Mouse (Mus musculus): ENCODE data around the gene Col15a1. TPM values are rescaled to one million over a fixed set of nuclear protein-coding genes. Genes with fewer than 3 reads are reported as not detected.

Gene Col15a1
- polyA plus RNA-seq, 1 experiment = 3.5 TPM

DNA sequence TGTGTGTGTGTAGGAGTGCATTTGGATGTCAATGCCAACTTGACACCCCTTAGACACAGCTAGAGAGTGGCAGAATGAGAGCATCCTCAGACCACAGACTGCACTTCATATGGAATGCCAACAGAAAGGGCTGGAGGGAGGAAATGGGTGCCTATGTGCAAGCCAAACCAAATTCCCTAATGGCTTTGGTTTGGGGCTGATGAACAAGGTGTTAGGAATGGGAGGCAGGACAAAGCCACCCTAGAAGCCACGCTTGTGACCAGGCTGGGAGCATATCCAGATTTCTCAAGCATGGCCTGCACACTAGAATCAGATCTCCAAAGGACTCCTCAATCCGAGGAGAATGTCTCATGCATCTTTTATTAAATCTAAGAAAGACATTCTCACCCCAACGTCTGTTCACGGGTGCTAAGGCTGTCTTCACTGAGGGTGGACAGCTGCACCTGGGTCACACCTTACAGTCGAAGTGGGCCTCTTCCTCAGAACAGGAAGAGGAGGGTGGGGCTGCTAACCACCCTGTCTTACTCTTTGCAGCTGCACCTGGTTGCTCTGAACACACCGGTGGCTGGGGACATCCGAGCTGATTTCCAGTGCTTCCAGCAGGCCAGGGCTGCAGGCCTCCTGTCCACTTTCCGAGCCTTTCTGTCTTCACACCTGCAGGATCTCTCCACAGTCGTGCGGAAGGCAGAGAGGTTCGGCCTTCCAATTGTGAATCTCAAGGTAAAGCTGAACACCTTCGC is 102.1 kb downstream of the Col15a1 start:
- no peak for TF ChIP-seq CTCF (IDR thresholded peaks at IDR 0.05; ENCODE audit: extremely low read depth, insufficient read depth, insufficient read length, insufficient replicate concordance)
- no peak for TF ChIP-seq POLR2A (IDR thresholded peaks at IDR 0.05; ENCODE audit: low read depth, low read length)
- 55% methylated on average over 12 of the region's 12 CpGs for WGBS
- H3K27me3 ChIP-seq (ENCODE audit: control insufficient read depth, insufficient read depth, low read length) = no peaks in the 10 kb centered on the region
- no peak overlapping the region for H3K4me3 ChIP-seq (ENCODE audit: extremely low read depth, insufficient read depth, insufficient read length)
- H3K27ac ChIP-seq (ENCODE audit: insufficient read depth, low read length) = no peak overlapping the region
- peak in 1 of 2 experiments; percentile 31 for DNase-seq (ENCODE audit: low read depth in 1 of 2, low spot score in 2 of 2)
- H3K4me1 ChIP-seq (ENCODE audit: control insufficient read depth, insufficient read depth, insufficient read length) = peaks cover 27% of the 10 kb centered on the region; the same call in 1 of the 2 replicates
- no peaks in the 10 kb centered on the region for H3K36me3 ChIP-seq (ENCODE audit: control insufficient read depth, insufficient read depth, low read length)

DNA sequence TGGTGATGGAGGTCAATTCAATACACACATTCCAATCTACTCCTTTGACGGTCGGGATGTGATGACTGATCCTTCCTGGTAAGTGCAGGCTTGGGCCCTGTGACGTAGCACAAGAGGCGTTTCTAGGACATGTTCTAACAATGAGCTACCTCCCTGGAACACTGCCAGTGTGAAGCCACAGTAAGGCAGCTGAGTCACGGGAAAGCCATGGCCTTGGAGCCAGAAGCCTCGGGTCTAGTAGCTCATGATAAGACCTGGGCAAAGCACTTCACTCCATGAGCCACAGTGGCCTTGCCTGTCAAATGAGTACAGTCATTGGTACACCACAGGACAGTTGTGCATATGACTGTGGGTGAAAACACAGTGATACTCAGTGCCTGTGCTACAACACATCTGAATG is 102.9 kb downstream of the Col15a1 start:
- no peak overlapping the region for H3K4me3 ChIP-seq (ENCODE audit: extremely low read depth, insufficient read depth, insufficient read length)
- H3K4me1 ChIP-seq (ENCODE audit: control insufficient read depth, insufficient read depth, insufficient read length) = peaks cover 31% of the 10 kb centered on the region; the same call in 1 of the 2 replicates
- no peak for DNase-seq (ENCODE audit: low read depth in 1 of 2, low spot score in 2 of 2)

DNA sequence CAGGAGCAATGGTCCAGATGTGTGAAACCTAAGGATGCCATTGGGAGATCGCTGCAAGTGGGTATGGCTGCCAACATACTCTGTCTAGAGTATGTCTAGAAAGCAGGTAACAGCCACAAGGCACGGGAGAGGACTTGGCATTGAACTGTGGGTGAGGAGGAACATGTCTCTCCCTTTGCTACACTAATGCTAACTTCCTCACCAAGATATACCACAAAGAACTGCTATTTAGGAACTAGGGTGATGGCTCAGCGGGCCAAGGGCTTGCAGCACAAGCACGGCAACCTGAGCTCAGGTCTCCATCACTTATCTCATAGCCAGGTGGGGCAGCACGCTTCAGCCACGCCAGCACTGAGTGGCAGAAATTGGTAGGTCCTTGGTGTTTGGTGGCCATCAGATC is 103.5 kb downstream of the Col15a1 start:
- Histone ChIP-seq H3K4me3 (ENCODE audit: extremely low read depth, insufficient read depth, insufficient read length) (no peak overlapping the region), H3K27me3 (ENCODE audit: control insufficient read depth, insufficient read depth, low read length) (no peaks in the 10 kb centered on the region), H3K4me1 (ENCODE audit: control insufficient read depth, insufficient read depth, insufficient read length) (peaks cover 31% of the 10 kb centered on the region; the same call in 1 of the 2 replicates), H3K36me3 (ENCODE audit: control insufficient read depth, insufficient read depth, low read length) (no peaks in the 10 kb centered on the region), H3K27ac (ENCODE audit: insufficient read depth, low read length) (no peak overlapping the region)
- no peak for DNase-seq (ENCODE audit: low read depth in 1 of 2, low spot score in 2 of 2)
- no peak for TF ChIP-seq CTCF (IDR thresholded peaks at IDR 0.05; ENCODE audit: extremely low read depth, insufficient read depth, insufficient read length, insufficient replicate concordance)
- no peak for TF ChIP-seq POLR2A (IDR thresholded peaks at IDR 0.05; ENCODE audit: low read depth, low read length)
- WGBS = 57% methylated on average over 6 of the region's 6 CpGs

More for the DNA sequence above, 102.9 kb downstream of the Col15a1 start:
- WGBS = 45% methylated on average over 6 of the region's 6 CpGs
- Histone ChIP-seq H3K36me3 (ENCODE audit: control insufficient read depth, insufficient read depth, low read length) (no peaks in the 10 kb centered on the region), H3K27me3 (ENCODE audit: control insufficient read depth, insufficient read depth, low read length) (no peaks in the 10 kb centered on the region), H3K27ac (ENCODE audit: insufficient read depth, low read length) (no peak overlapping the region; the same call in 1 of the 2 replicates)
- TF ChIP-seq POLR2A (IDR thresholded peaks at IDR 0.05; ENCODE audit: low read depth, low read length) = no peak
- TF ChIP-seq CTCF (IDR thresholded peaks at IDR 0.05; ENCODE audit: extremely low read depth, insufficient read depth, insufficient read length, insufficient replicate concordance) = no peak

- H3K27me3 ChIP-seq (ENCODE audit: control insufficient read depth, insufficient read depth, low read length) = no peaks in the 10 kb centered on the region
- 64% methylated on average over 7 of the region's 7 CpGs for WGBS
- H3K4me1 ChIP-seq (ENCODE audit: control insufficient read depth, insufficient read depth, insufficient read length) = peaks cover 31% of the 10 kb centered on the region; the same call in 1 of the 2 replicates
- H3K27ac ChIP-seq (ENCODE audit: insufficient read depth, low read length) = no peak overlapping the region
- no peaks in the 10 kb centered on the region for H3K36me3 ChIP-seq (ENCODE audit: control insufficient read depth, insufficient read depth, low read length)
- no peak for DNase-seq (ENCODE audit: low read depth in 1 of 2, low spot score in 2 of 2)
- TF ChIP-seq POLR2A (IDR thresholded peaks at IDR 0.05; ENCODE audit: low read depth, low read length) (no peak), CTCF (IDR thresholded peaks at IDR 0.05; ENCODE audit: extremely low read depth, insufficient read depth, insufficient read length, insufficient replicate concordance) (no peak)
- H3K4me3 ChIP-seq (ENCODE audit: extremely low read depth, insufficient read depth, insufficient read length) = no peak overlapping the region
Measured at GRCm38 (mm10) chr4:47311929-47312328, 104.0 kb downstream of the Col15a1 start.

GRCm38 (mm10) chr4:47312676-47313075 is 104.7 kb downstream of the Col15a1 start:
- DNase-seq (ENCODE audit: low read depth in 1 of 2, low spot score in 2 of 2) = no peak
- Histone ChIP-seq H3K4me3 (ENCODE audit: extremely low read depth, insufficient read depth, insufficient read length) (no peak overlapping the region), H3K27ac (ENCODE audit: insufficient read depth, low read length) (no peak overlapping the region), H3K4me1 (ENCODE audit: control insufficient read depth, insufficient read depth, insufficient read length) (peaks cover 31% of the 10 kb centered on the region; the same call in 1 of the 2 replicates), H3K27me3 (ENCODE audit: control insufficient read depth, insufficient read depth, low read length) (no peaks in the 10 kb centered on the region), H3K36me3 (ENCODE audit: control insufficient read depth, insufficient read depth, low read length) (no peaks in the 10 kb centered on the region)
- no peak for TF ChIP-seq POLR2A (IDR thresholded peaks at IDR 0.05; ENCODE audit: low read depth, low read length)
- no peak for TF ChIP-seq CTCF (IDR thresholded peaks at IDR 0.05; ENCODE audit: extremely low read depth, insufficient read depth, insufficient read length, insufficient replicate concordance)
- WGBS = 91% methylated on average over 14 of the region's 14 CpGs

- TF ChIP-seq CTCF (IDR thresholded peaks at IDR 0.05; ENCODE audit: extremely low read depth, insufficient read depth, insufficient read length, insufficient replicate concordance) (no peak), POLR2A (IDR thresholded peaks at IDR 0.05; ENCODE audit: low read depth, low read length) (no peak)
- H3K27ac ChIP-seq (ENCODE audit: insufficient read depth, low read length) = no peak overlapping the region
- no peak for DNase-seq (ENCODE audit: low read depth in 1 of 2, low spot score in 2 of 2)
- no peaks in the 10 kb centered on the region for H3K36me3 ChIP-seq (ENCODE audit: control insufficient read depth, insufficient read depth, low read length)
- H3K4me3 ChIP-seq (ENCODE audit: extremely low read depth, insufficient read depth, insufficient read length) = no peak overlapping the region
- peaks cover 31% of the 10 kb centered on the region; the same call in 1 of the 2 replicates for H3K4me1 ChIP-seq (ENCODE audit: control insufficient read depth, insufficient read depth, insufficient read length)
- WGBS = 67% methylated on average over 8 of the region's 8 CpGs
- H3K27me3 ChIP-seq (ENCODE audit: control insufficient read depth, insufficient read depth, low read length) = no peaks in the 10 kb centered on the region
Measured at GRCm38 (mm10) chr4:47313710-47314410, 105.9 kb downstream of the Col15a1 start.
